Comparison of ENCODE assay signal across 19 mouse cellular contexts in the genomic region with DNA sequence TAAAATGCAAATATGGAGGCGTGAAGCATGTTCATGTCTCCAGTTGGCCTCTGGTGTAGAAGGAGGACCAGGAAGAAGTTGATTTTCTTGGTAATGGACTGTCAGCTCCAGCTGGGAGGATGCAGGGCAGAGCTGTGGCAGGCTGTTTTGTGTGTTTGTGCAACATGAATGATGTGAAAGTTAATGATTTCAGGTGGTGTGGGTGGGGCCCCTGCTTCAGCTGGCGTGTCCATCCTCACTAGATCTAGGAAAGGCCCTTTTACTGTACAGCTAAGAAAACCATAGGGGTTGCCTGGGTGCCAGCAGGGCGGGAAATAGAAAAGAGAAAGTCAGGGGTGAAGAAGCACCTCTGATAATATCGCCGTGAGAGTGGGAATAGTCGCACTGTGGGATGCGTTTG. TPM values are rescaled to one million over a fixed set of nuclear protein-coding genes. Genes with fewer than 3 reads are reported as not detected.
DNase-seq lines count a peak whose midpoint lies in the region; ATAC-seq lines count a peak whose summit lies in the region.
"Had no signal": no experiment of that assay in that cellular context is flagged by ENCODE, and none has a peak within 500 bp of the region (broad histone marks: within the 10 kb centered on the region; RNA-seq: fewer than 3 reads in every experiment).

No protein-coding gene starts in this region.

- ATAC-seq in midbrain, embryonic 13.5 days: no peak
- no peak for ATAC-seq in midbrain, embryonic 16.5 days
- ATAC-seq: CD4-positive, CD25-positive, alpha-beta regulatory T cell, adult 4 months; forebrain, postnatal 0 days had no signal

- H3K4me1 ChIP-seq in midbrain, embryonic 13.5 days (replicated peaks): peaks cover 38% of the 10 kb centered on the region
- H3K4me1 ChIP-seq in midbrain, embryonic 16.5 days (ENCODE audit: control insufficient read depth, insufficient read depth, low read length): peaks cover 28% of the 10 kb centered on the region

- H3K4me2 ChIP-seq in midbrain, embryonic 13.5 days (replicated peaks): no peak overlapping the region
- no peak overlapping the region for H3K4me2 ChIP-seq in midbrain, embryonic 16.5 days (ENCODE audit: low read length)
- H3K4me2 ChIP-seq: embryonic facial prominence, embryonic 13.5 days; forebrain, embryonic 12.5 days; heart, embryonic 11.5 days had no signal

- no peak overlapping the region for H3K4me3 ChIP-seq in midbrain, embryonic 13.5 days (replicated peaks)
- no peak overlapping the region for H3K4me3 ChIP-seq in midbrain, embryonic 16.5 days (ENCODE audit: low read depth, low read length)
- H3K4me3 ChIP-seq: embryonic facial prominence, embryonic 13.5 days; forebrain, embryonic 12.5 days had no signal

- WGBS in midbrain, embryonic 13.5 days: 81% methylated on average over 7 of the region's 7 CpGs
- 79% methylated on average over 7 of the region's 7 CpGs for WGBS in midbrain, embryonic 16.5 days

- no peaks in the 10 kb centered on the region for H3K36me3 ChIP-seq in midbrain, embryonic 13.5 days
- no peaks in the 10 kb centered on the region for H3K36me3 ChIP-seq in midbrain, embryonic 16.5 days (ENCODE audit: control insufficient read depth, insufficient read depth, low read length)
- H3K36me3 ChIP-seq: embryonic facial prominence, embryonic 13.5 days; forebrain, embryonic 12.5 days had no signal

- H3K9ac ChIP-seq in midbrain, embryonic 13.5 days (replicated peaks): 0 out of 2 replicates have a peak overlapping the region, but pooled peaks have one; percentile 3
- no peak overlapping the region for H3K9ac ChIP-seq in midbrain, embryonic 16.5 days (ENCODE audit: low read depth, low read length)
- H3K9ac ChIP-seq: embryonic facial prominence, embryonic 13.5 days; forebrain, embryonic 12.5 days; forebrain, postnatal 0 days had no signal

- H3K27ac ChIP-seq in midbrain, embryonic 13.5 days: no peak overlapping the region
- no peak overlapping the region for H3K27ac ChIP-seq in midbrain, embryonic 16.5 days (ENCODE audit: low read length)
- H3K27ac ChIP-seq: embryonic facial prominence, embryonic 13.5 days; forebrain, embryonic 12.5 days had no signal

- H3K9me3 ChIP-seq in midbrain, embryonic 13.5 days: no peaks in the 10 kb centered on the region
- no peaks in the 10 kb centered on the region for H3K9me3 ChIP-seq in midbrain, embryonic 16.5 days (replicated peaks; ENCODE audit: control insufficient read depth, low read length, poor library complexity, severe bottlenecking)
- H3K9me3 ChIP-seq: embryonic facial prominence, embryonic 13.5 days; forebrain, embryonic 12.5 days had no signal

- H3K27me3 ChIP-seq in midbrain, embryonic 13.5 days: no peaks in the 10 kb centered on the region
- no peaks in the 10 kb centered on the region for H3K27me3 ChIP-seq in midbrain, embryonic 16.5 days (ENCODE audit: control insufficient read depth, insufficient read depth, low read depth, low read length)
- H3K27me3 ChIP-seq: embryonic facial prominence, embryonic 13.5 days; forebrain, embryonic 12.5 days had no signal

- peak; percentile 80 for DNase-seq in heart, adult 11 months
- no peak for DNase-seq in heart, adult 8-10 months (ENCODE audit: low spot score)
- DNase-seq in kidney, adult 11 months: peak; percentile 34
- no peak for DNase-seq in kidney, adult 9 months
- peak; percentile 53 to 55 for DNase-seq in kidney, postnatal 36 days
- no peak for DNase-seq in adrenal gland, adult (ENCODE audit: inconsistent age in 2 of 2, low spot score in 1 of 2)
- DNase-seq: adrenal gland, postnatal 25 days; B cell, adult 2 months; cerebellum, adult 18-20 months; cerebellum, adult 9-11 months; cerebellum, postnatal 36 days; forebrain, postnatal 0 days; gastrocnemius, postnatal 25 days had no signal

RNA-seq across cellular contexts. Expression of gene Zfp697, which starts 5.5 kb away (rescaled TPM):
- total RNA-seq in heart, adult 8-10 months (2022): 1 to 10 TPM; 6.9 to 8.7 (median 7.4) TPM
- polyA plus RNA-seq in midbrain, embryonic 13.5 days (2015; fragmentation: Nextera tagmentation; extraction: Ambion mirVana): 15.4 and 15.7 TPM in 2 replicates
- polyA plus RNA-seq in midbrain, embryonic 16.5 days (2015; fragmentation: Nextera tagmentation; extraction: Ambion mirVana): 17.7 and 18.2 TPM in 2 replicates
- polyA plus RNA-seq: CD4-positive, CD25-positive, alpha-beta regulatory T cell, adult 4 months had no signal

RNA-seq across cellular contexts. Expression of gene Phgdh, which starts 48.0 kb away (rescaled TPM):
- total RNA-seq in heart, adult 8-10 months (2022): 1 to 10 TPM; 1.1 to 1.8 (median 1.5) TPM
- polyA plus RNA-seq in midbrain, embryonic 13.5 days (2015; fragmentation: Nextera tagmentation; extraction: Ambion mirVana): 170 and 190 TPM in 2 replicates
- 105 and 137 TPM in 2 replicates for polyA plus RNA-seq in midbrain, embryonic 16.5 days (2015; fragmentation: Nextera tagmentation; extraction: Ambion mirVana)

Comparison
In these comparisons a context has a peak if more than half of its experiments do, and no peak if none do; other contexts are left out.
1. DNase-seq: peak in heart, adult 11 months (single experiment), kidney, adult 11 months (single experiment) and kidney, postnatal 36 days (2 of 2); none in heart, adult 8-10 months (single experiment), kidney, adult 9 months (single experiment) and adrenal gland, adult (0 of 2).